Mouse (Mus musculus): ENCODE data around the gene Prlr.

Prlr gene

DNA sequence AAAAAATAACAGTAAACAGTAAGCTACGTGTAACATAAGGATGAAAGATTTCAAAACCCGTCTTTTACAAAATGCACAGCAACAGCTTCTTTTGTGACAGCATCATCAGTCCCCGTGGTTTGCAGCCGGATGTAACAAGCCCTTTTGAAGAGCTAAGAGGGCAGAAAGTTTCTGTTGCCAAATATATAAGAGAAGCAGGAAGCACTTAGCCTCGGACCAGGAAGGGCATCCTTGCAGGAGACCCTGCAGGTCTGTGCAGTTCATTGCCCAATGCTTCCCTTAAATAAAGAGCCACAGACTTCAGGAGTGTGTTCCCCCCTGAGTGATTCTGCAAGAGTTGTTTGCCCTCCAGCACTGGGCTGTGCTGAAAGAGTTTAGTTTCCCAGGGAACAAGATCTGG is 58.9 kb downstream of the Prlr start:
- DNase-seq (ENCODE audit: low read depth) = peak; percentile 78

DNA sequence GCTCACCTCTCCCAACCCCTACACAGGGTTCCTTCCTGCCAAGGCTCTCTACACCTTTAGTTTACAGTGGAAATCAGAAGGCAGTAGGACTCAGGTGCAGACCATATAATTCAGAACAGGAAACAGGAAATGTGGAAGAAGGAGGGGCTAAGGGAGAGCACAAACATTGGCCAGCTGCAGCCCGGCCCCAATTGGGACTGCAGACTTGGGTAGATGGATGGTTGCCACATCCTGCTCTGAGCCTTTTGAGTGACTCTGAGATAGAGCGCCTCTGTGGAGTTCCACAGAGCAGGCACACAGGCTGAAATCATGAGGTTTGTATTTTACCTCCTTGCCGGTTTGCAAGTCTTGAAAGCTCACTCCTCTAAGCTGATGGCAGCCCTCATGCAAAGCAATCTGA is 59.8 kb downstream of the Prlr start:
- DNase-seq (ENCODE audit: low read depth) = peak; percentile 81

DNA sequence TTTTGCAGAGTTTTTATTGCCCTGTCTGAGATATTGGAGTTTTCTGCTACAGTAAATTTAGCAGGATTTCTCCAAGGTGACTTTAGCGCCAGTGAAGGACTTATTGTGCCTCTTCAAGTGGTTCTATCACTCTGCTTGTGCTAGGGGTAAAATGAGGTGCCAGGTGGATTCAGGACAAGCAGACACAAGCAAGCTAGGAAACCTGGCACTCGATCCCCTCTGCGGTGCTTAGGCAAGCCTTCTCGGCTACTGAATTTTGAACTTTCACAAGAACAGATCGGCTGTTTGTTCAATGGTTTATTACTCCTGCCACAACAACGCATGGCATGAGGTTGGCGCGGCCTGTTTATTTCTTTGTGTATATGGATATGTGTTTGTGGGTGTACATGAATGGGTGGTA is 61.4 kb downstream of the Prlr start:
- no peak for DNase-seq (ENCODE audit: low read depth)

DNA sequence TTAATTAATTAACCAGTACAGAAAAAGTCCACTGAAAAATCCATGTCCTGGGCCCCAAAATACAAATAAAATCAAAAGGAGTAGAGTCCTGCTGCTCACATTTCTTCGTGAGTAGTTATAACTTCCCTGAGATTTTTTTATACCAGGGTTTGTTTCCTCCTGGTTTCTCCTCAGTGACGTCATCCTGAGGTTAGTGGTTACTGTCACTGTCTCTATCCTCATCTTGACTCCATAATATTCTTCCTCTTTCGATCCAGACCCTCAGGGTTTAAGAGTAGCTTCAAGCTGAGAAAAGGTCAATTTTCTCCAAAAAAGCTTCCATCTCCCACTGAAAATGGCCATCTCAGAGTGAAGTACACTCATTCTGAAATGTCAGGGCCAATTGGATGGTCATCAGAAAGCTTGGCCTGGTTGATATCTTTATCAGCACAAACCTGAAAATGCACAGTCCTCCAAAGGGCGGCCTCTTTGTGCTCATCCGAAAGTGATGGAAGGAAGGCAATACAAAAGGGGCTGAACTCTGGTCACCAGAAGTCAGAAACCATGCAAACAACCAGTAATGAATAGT is 63.3 kb downstream of the Prlr start:
- DNase-seq (ENCODE audit: low read depth) = no peak

DNA sequence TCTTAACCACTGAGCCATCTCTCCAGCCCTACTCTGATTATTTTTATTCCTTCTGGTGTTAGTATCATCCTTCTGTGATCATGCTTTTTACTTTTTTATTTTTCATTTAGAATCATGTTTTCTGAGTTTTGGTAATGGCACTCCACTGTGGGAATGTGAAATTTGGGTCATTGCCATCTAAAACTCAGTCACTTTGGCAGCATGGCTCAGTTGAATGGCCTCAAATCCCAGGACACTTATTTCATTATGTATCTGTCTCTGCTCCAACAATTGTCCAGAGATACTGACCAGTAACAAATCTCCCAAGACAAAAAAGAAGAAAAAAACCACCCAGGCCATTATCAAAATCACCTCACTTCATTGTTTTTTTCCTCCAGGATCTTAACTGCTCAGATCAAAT is 65.2 kb downstream of the Prlr start:
- DNase-seq (ENCODE audit: low read depth) = no peak

DNA sequence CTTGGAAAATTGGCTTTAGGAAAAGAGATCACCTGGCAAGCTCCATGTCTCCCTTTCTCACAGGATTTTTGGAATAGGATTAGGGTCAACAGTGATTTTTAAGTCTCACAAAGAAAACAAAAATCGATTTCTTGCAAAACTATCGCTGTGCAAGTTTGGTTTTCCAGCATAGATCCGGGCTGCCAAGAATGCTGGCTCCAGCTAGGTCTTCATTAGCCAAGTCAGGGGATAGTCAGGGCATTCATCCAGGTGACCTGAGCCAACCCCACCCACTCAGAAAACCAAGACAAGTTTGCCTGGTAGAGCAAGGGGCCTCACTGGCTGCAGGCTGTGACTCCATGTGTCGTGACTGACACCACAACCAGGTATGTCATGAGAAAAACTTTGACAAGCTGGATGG is 72.2 kb downstream of the Prlr start:
- DNase-seq (ENCODE audit: low read depth) = no peak

DNA sequence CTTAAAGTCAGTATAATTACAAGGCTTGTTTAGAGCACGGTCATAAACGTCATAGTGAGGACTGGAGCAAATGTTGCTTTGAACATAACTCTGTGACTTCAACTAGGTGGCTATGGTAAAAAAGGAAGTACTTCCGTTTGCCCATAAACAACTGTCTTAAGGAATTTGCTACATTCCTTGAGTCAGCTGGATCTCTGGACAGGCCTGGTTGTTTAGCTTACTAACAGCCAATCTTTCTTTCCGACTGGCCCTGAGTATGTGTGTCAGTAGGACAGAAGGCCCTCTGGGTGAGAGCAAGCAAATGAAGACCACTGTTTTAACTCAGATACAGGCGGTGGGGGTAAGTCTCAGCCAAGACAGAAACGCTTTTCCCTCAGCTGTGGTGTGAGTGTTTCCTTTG is 73.7 kb downstream of the Prlr start:
- peak; percentile 26 for DNase-seq (ENCODE audit: low read depth)

DNA sequence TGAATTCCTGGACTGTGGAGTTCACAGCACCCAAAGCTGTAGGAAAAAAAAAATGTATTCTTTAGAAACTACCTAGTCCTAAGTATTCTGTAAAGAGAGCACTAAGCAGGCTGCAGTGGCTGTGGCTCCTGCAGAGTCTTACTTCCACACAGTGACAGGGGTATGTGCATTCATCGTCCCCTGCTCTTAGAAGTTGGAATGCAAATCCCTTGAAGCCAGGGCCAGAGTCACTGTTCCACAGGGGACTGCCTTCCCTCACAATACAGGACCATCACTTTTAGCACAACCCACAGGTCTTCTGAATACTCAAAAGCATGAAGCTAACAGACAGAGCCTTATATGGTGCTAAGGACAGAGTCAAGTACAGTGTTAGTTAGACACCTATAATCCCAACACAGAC is 75.5 kb downstream of the Prlr start:
- no peak for DNase-seq (ENCODE audit: low read depth)

DNA sequence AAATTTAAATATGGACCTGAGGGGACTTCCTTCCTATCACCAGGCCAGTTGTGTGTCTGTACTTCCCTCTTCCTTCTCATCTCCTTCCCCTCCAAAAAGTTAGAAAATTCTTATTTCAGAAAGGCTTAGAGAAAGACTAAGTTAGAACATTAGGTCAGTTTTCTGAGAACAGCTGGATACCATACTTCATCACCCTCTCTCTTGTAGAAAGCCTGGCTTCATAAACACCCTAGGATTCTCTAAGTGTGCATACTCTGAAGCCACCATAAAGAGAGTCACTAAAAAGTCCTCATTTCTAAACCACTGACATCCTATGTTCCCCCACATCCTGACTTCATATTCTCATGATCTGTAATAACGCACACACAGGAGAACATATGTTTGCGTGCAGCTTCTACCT is 85.2 kb downstream of the Prlr start:
- no peak for DNase-seq (ENCODE audit: low read depth)

DNA sequence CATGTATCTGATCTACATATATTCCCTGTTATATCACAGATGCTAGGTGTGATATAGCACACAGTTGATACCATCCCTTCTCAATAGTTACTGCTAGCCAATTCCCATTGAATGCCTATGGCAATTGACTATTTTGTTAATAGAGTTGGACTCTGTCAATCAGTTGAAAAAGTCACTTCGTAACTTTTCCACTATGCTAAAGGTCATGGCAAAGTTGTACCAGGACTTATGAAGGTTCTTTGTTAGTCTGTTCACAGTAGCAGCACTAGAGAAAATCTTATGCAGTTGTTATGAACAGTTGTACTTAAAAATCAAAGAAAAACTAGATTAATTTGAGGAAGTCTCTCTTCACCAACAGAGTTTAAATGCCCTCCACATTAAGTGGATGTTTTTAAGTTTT is 85.6 kb downstream of the Prlr start:
- DNase-seq (ENCODE audit: low read depth) = no peak

DNA sequence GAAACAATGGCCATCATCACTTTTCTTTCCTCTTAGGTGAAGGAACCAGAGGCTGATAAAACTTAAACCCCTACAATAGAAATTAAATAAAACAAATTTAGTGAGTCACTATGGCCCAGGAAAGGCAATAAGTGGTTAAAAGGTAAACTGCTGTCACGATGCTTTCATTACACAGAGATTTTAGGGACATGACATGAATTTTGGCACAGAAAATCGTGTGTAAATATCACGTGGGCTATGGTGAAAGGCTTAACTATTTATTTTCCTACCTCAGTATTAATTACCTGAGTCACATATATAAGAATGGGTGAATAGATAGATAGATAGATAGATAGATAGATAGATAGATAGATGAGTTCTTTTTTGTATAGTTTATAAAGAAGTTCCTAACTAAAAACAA is 86.4 kb downstream of the Prlr start:
- DNase-seq (ENCODE audit: low read depth) = no peak

DNA sequence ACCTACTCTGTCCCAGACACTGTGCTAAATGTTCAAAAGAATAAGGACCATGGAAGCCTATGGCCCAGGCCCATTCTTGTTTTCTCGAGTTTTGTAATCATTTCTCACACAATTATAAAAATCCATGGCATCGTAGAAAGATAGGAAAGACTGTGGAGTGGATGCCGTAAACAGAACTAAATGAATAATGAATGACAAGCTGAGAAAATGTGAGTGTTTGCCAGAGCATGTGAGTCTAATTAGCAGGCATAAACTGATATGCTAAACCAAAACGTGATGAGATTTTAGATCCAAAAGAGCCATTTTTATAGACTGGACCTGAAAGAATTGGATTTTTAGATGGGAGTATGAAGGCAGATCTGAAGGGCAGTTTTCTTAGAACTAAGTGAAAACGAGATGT is 87.8 kb downstream of the Prlr start:
- no peak for DNase-seq (ENCODE audit: low read depth)

DNA sequence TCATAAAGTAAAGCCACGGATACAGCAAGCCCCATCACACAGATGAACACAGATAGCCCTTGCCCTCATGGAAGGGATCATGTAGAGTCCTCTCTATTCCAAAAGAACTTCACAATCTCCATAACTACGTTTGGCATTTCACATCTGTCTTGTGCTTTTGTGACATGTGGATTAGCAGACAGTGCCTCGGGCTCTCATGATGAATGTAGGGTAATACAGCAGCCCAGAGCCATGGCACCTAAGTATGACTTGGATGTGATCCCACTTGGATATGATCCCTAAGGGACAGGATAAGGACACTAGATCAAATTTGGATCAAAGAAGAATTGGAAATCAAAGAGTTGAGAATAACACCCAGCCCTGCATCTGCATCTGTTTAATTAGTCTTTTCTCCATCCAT is 90.2 kb downstream of the Prlr start:
- no peak for DNase-seq (ENCODE audit: low read depth)

DNA sequence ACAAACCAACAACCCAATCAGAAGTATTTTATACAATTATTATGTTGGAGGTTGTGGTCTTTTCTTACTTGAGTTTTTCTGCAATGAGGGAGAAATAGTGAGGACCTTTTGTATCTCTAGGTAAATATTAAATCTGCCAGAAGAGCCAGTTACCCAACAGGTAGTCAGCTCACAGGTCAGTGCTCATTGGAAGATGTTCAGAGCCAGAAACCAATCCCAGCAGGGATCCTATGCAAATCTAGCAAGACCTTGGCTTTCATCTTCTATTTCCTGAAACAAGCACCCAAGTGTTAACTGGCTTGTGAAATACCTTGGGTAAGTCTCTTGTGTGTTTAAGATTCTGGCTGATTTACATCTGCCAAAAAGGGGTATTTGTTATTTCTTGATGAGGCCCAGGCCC is 99.3 kb downstream of the Prlr start:
- no peak for DNase-seq (ENCODE audit: low read depth)

DNA sequence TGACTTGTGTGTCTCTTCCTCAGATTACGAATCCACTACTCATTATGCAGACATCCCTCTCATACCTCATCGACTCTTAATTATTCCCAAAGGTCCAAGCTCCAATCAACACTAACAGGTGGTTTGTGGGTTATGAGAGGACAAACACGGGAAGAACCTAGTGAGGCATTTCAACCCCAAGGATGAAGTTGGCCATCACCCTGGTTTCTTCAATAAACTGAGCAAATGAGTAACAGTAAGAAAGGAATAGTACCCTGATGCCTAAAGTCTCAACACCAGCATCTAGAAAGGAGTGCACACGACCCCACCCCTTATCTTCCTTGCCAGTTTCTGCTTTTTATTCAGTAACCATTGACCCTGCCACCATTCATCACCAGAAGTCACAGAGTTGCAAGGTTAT is 100.4 kb downstream of the Prlr start:
- no peak for DNase-seq (ENCODE audit: low read depth)

DNA sequence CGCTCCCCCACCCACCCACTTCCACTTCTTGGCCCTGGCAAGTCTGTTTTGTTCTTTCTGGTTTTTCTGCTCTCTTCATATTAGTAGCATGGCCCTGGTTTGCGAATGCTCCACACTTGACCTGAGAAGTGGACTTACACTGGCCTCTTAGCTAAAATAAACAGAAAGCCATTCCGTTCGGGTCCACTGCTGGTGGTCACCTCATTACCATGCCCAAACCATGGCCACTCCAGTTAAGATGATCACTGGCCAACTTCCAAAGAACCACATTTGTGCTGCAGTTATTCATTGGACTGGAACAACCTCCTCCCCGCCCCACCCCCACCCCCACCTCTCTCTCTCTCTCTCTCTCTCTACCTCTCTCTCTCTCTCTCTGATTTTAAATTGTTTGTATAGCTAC is 104.5 kb downstream of the Prlr start:
- DNase-seq (ENCODE audit: low read depth) = no peak

DNA sequence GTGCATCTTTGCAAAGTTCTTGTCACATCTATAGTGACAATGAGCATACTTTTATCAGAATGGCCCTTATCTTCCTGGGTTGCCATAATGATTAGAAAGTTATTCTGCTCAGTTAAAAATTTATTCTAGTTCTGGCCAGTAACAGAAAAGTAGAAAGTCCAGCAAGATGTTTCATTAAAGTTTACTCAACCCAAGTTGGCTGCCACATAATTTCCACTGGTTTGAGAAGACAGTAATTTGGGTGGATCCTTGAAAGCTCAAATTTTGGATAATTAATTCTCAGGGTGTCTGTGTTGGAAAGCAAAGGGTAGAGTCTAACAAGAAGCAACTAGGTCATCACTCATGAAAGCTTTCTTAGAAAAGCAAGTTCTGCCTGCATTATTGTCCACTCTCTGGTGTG is 106.6 kb downstream of the Prlr start:
- no peak for DNase-seq (ENCODE audit: low read depth)

DNA sequence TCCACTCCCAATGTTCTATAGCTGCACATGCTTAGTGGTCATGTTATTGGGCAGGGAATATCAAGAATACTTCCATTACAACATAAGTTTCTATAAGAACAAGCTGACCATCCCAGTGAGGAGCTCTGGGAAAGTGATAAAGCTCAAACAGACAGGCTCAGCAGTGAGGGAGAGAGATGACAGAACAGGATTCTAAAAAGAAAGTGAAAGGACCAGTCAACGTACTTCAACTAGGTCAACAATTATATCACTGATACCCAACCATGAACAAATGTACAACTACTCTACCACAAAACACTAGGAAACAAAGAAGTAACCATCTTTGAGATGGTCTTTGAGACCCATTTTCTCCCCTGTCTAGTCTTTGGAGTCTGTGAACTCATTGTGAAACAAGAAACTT is 119.5 kb downstream of the Prlr start:
- peak; percentile 7 for DNase-seq (ENCODE audit: low read depth)

DNA sequence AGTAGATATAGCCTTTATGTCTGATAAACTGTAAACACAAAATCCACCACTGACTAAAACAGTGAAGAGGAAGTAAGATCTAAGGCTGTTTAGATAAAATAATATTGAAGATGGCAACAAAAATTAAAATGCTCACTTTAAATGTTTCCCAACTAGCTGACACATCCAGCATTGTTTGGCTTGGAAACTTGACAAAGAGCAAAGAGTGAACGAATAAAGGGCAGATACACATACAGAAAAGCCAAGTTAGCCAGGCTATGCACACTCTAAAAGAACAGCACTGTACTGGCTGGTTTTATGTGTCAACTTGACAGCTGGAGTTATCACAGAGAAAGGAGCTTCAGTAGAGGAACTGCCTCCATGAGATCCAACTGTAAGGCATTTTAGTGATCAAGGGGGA is 121.0 kb downstream of the Prlr start:
- no peak for DNase-seq (ENCODE audit: low read depth)

DNA sequence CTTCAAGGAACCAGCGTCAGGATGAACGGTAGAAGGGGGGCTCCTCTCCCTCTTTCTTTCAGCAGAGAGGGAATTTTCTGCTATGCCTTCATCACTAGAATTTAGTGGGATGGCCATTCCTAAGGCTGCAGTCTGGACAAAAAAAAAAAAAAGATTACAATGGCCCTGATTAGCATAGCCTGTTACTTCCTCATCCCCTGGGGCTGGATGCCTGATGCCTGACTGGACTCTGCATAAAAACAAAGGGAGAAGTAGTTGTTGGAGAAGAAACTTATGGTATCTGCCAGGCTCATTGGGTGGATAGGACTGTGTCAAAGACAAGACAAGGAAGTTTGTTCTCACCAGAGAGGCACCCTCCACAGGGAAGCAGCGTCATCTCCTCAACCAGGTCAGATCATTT is 122.4 kb downstream of the Prlr start:
- DNase-seq (ENCODE audit: low read depth) = no peak

DNA sequence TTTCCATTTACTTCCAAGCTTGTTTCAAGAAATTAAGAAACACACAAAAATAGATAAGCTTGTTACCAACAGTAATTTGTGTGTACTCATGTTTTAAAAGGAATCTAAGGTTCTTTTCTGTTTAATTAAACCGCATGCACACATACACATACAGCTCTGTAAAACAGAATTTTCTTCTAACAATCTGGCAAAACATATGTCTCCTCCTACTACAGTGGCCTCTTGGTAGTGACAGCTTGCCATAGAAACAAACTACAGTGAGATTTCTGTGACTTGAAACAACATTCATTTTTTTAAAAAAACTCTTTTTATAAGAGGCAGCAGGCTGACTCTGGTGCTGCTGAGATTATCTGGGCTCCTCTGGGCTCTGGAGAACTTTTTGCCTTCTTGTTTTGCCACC is 129.4 kb downstream of the Prlr start:
- DNase-seq (ENCODE audit: low read depth) = no peak

DNA sequence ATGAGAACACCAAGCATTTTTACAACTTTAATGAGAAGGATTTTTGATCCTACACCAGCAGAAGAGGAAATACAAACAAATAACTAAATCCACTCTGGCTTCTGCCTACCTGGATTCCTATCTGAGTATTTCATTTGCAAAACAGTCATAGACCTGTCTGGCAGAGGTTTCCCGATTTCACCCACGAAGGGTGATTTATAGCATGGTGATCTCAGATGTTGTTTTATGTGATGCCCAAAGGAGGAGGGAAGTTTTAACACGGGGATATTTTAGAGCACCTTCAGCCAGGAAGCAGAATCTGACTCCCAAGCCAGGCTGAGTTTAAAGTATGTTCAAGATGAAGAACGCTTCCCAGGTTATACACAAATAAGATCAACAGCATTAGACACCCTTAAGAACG is 134.8 kb downstream of the Prlr start:
- DNase-seq (ENCODE audit: low read depth) = no peak

DNA sequence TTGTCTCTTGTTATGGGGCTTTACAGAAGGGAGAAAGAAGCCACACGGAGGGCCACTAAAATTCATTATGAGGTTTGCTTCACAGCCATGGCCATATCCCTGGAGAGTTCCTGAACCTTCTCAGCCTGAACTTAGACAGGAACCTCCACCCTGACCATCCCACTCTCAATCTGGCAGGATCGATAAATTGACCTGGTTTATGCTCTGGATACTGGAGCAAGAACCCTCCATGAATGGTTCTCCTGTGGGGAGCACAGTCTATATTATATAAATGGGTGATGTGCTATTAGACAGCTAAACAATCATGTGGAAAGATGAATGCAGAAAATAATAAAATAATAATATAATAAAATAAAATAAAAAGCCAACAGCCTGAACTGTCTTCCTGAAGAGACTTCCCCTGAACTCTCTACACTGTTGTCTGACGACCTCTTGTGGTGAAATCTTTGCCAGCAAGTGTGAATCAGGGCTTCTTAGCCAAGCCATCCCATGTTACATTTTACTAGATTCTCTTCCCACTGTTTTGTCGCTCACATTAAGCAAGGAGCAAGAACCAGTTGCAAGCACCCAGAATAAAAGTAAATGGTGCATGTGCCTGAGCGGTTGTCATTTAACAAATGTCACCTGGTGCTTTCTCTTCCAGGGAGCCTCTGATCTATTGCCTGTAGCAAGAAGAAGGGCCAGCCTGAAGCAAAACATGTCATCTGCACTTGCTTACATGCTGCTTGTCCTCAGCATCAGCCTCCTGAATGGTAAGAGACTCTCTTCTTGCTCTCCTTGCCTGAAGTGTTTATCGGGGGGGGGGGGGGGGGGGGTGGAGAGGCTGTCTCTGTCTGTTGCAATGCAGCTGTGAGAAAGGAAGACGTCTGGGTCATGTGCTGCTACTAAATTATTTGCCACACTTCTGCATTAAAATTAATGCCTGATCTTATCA is 136.8 kb downstream of the Prlr start:
- DNase-seq (ENCODE audit: low read depth) = peak; percentile 69

DNA sequence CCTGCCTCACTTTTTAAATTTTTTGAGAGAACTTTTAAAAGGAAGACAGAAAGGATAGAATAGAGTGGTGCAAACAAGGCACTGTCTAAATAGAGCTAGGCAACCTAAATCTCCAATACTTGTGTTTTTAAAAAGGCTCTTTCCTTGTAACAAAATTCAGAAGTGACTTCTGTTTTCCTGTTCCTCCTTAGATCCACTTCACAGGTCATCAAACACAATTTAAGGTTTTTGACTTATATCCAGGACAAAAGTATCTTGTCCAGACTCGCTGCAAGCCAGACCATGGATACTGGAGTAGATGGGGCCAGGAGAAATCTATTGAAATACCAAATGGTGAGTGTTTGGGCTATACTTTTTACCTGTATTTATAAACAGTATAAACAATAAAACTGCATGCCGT is 148.0 kb downstream of the Prlr start, which contains the start of gene Gm21973:
Gm21973 (plus strand) TSS at position 301 of the 400 bp plus-strand sequence.
- no peak for DNase-seq (ENCODE audit: low read depth)
